Mouse (Mus musculus) 416B (cell line): ENCODE measurements around the gene Lmln.
"Not testable (repeated sequence)": the region's sequence is repeated elsewhere in the genome, so short reads cannot be mapped to it uniquely, and the experiment has no call there.

Source experiments
- DNase-seq: peaks from one replicate; pipeline ENCODE4 v3.0.0; 2011; ENCODE audit warnings: low read depth

The Lmln gene

DNA sequence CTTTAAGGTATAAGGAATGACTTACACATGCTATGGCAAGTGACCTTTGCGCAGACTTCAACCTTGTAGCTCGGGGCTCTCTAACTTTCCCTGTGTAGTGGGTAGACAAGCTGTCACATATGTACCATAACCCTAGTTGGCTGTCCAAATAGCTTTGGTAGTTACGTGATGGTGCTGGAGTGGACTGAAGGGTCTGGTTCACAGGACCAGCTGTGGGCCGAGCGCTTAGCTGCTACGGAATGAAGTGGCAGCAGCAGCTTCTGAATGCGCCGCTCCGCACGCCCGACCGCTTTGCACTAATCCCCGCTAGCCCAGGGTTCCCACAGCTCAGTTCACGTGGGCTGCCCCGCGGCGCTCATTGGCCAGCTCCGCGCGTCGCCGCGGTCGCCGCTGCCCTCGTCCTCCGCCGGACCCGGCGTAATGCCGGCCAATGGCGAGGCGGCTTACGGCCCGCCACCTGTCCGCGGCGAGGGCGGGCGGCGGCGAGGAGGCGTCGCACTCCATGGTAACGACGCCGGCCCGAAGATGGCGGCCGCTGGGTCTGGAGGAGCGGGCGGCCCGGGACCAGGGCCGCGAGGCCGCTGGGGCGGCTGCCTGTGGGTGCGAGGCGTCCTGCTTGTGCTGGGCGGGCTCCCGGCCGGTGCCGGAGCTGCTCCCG is at the start of gene Lmln:
TSS of gene Lmln (plus strand) at position 498 of the 658 bp plus-strand sequence.
- DNase-seq = peak; percentile 90

DNA sequence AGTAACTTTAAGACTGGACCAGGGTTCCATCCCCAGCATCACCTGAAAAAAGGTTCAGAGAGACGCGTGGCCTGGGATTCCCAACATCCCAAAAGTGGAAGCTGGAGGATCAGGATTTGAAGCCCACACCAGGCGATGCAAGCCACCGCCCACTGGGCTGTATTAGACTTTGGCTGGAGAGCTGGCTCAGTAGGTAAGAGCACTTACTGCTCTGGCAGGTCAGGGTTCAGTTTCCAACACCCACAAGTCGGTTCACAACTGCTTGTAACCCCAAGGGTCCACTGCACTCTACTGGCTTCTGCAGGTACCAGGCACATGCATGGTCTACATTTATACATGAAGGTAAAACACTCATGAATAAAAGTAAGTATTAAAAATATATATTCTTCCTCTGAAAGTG is 48.5 kb upstream of the Lmln start:
- DNase-seq = no peak

DNA sequence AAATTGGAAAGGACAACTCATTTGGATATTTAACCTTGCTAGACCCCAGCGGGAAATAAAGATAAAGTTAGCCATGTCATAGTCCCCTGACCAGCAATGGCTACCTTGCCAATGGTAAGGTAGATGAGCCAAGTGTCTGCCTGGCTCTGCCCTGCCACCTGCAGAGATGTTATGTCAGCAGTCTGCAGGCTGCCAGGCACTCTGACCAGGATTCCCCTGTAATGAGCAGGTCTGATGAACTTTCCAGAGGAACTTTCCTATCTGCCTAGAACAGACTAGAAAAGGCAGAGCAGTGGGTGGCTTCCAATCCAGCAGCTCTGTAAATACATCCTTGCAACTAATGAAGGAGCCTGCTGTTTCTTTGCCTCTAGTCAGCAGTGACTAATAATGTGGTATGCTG is 47.4 kb upstream of the Lmln start:
- DNase-seq = no peak

DNA sequence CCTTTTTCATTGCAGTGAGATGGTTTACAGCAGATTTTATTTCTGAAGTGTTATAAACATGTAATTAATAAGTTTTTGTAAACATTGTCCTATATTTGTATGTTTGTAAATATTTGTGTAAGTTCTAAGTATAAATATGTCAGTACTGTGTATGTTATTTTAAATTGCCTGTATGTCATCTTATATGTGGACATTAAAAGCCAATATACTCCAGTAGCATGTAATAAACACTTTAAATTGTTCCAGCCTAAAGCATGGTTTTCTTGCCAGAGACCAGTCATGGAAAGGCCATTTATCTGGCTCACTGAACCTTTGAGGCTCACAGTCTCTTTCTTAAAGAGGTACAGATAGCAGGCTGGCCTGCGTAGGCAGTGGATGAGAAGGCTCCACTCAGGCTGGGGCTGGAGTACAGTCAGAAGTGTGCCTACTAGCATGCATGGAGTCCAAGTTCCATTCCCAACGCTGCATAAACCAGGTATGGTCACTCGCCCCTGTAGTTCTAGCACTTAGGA is 46.9 kb upstream of the Lmln start:
- no peak for DNase-seq

DNA sequence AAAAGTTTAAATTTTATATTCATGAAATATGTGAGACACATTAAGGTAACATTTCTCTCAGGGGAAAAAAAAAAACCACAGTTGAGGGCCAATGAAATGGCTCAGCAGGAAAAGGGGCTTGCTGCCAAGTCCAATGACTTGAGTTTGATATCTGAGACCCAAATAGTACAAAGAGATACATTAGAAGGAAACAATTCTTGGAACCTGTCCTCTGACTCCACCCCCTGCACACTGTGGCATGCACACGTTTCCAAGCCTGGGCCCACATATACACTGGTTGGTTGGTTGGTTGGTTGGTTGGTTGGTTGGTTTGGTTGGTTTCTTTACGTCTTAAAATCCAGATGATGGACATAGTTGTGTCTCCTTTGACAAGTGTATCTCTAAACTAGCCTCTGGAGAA is 46.3 kb upstream of the Lmln start:
- DNase-seq = no peak

DNA sequence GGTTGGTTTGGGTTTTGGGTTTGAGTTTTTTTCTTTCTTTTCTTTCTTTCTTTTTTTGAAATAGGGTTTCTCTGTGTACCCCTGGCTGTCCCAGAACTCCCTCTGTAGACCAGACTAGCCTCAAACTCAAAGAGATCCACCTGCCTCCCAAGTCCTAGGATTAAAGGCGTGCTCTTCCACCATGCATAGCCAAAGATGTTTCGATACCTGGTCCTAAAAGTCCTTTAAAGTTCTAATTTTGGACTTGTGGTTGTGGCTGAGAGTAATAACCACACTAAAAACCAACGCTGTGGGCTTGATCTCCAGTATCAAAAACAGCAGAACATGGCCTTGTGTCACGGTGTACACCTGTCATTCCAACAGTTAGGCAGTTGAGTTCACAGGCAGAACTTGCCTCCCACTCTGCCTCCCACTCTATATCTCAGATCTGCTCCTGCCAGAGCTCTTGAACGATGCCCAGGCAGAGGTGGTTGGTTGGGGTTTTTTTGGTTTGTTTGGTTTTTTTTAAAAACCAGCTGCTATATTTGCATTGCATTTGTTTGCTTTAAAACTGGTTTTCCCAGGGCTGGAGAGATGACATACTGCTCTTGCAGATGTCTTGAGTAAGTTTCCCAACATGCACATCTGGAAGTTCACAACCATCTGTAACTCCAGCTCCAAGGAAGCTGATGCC is 44.5 kb upstream of the Lmln start:
- DNase-seq = no peak

DNA sequence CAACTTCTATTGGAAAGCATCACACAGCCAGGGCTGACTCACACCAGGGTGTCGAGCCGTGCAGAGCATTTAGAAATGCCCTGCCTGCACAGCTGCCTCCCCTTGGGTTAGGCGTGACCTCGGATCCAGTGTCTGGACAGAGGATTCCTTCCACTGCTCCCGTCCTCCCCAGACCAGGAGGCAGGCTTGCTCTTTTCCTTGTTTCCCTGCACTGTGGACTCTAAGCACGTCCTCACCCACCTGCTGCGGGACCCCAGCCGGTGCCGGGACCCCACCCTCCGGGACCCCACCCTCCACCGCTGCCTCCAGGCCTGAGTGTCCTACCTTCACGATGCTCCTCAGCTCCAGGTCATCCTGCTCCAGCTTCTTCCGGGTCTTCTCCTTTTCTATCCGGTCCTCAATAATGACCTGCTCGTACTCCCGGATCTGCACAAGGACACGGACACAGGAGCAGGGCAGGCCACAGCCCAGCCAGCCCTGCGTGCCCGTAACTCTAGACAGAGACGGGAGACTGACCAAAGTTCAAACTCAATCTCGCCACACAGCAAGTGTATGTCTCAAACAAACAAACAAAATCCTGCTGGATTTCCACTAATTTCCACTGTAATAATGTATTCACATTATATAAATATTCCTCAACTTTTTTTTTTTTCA is 43.1 kb upstream of the Lmln start:
- no peak for DNase-seq

DNA sequence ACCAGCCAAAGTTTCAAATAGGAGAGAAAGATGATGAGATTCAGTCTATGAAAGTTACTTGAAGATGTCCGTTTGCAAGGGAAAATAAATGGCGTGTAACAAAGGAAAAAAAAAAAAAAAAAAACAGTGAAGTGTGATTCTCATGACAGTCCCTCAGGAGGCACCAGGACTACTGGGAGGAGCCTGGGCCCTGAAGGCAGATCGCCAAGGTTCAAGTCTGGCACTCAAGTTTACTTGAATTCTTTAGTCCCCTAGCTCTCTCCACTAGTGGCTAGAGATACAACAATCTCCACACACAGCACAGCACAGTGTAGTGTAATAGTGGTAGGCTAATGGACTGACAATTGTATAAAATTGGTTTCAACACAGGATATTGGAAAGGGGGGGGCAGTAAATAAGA is 40.9 kb upstream of the Lmln start:
- DNase-seq = no peak

DNA sequence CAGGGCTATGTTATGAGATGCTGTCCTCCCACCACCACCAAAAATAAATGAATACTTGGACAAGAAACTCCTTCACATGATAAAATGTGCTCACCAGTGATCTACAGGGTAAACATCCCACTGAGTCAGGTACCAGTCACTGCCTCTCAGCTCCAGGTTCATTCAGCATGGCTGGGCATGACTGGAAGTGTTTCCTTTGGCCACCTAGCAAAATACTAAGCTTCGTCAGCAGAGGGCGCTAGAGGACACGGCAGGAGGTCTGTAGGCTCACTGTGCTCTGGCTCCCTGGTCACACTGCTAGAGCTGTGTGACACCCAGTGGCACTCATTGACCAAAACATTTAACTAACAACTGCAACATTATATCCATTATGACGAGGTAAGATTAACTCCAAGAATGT is 38.6 kb upstream of the Lmln start:
- peak; percentile 86 for DNase-seq

DNA sequence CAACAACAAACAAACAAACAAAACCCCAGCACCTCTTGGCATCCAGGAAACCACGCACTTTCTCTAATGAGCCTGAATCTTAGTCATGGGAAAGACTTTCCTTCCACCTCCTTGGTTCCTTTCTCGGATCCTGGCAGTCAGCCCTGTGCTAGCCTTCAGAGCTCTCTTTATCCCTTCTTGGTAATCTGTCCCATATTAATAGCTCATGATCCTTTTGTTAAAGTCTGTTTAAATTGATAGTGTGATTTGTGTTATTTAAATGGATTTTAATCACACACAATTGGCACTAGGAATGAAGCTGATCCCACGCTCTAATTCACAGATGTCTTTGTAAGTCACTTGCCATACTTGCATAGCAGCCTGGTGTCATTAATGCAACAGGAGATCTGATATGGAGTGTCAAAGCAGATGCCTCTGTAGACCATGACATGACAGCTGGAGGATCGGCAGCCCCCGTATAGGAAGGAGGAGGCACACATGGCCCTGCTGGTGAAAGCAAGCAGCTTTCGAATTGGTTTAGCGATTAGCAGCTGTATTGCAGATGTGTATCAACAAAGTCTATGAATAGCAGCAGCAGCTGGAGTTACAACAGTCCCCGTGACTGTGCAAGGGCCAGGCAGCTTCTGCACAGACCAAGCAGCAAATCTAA is 37.7 kb upstream of the Lmln start:
- no peak for DNase-seq

DNA sequence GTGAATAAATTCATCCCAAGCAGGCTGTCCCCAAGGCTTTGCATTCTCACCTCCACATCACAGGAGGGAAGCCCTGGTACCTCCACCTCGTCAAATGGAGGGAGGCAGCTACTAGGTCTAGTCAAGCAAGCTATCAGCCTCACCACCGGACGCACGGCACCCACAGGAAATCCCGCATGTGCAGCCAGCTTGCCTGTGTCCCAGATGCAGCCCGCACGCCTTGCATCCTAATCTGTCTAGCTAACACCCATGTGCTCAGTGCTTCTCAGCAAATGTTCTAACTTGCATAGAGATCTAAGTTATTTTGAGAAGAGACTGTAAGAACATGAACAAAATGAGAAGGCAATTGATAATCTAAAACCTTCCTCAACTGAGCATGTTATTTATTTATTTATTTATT is 36.0 kb upstream of the Lmln start:
- DNase-seq = no peak

DNA sequence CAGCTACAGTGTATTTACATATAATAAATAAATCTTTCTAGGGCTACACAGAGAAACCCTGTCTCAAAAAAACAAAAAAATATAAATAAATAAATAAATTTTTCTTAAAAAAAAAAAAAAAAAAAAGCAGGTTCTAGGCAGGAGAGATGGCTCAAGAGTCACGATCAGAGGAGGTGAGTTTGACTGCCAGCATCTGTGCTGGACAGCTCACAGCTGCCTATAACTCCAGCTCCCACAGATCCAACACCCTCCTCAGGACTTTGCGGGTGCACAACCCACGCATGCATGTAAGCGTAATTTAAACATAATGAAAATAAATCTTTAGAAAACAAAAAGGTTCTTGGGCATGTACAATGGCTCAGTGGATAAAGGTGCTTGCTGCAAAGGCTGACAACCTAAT is 26.3 kb upstream of the Lmln start:
- no peak for DNase-seq

DNA sequence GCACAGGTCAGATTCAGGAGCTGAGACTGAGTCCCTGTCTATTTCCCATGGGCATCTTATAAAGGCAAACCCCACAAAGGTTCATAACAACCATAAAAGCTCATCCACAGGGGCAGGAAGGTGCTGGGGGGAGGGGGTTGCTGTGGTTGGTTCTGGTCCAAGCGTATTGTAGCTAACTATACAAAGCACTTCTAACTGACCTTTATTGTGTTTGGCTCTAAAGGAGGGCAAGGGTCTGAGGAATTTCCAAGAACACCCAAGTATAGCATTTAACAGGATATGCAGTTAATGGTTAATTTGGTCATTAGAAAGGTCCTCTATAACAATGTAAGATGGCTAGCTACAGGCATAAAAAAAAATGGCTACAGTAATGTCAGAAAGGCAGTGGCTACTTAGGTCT is 19.6 kb upstream of the Lmln start:
- DNase-seq = no peak

DNA sequence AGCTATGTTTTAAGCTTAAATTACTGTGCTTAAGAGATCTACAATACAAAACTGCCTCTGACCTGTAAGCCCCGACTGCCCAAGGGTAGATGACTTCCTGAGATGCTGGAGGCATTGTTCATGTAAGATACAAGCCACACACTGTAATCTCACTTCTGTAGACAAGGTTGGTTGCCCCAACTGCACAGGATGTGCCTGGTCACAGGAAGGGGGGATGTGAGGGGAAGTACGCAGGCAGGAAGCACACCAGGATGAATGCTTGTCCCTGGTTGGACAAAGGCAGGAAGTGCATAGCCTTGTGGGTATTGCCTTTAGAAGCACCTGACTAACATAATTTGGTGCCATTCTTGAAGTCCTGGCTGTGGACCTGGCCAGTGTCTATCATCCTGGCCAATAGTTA is 19.1 kb upstream of the Lmln start:
- DNase-seq = peak; percentile 93

DNA sequence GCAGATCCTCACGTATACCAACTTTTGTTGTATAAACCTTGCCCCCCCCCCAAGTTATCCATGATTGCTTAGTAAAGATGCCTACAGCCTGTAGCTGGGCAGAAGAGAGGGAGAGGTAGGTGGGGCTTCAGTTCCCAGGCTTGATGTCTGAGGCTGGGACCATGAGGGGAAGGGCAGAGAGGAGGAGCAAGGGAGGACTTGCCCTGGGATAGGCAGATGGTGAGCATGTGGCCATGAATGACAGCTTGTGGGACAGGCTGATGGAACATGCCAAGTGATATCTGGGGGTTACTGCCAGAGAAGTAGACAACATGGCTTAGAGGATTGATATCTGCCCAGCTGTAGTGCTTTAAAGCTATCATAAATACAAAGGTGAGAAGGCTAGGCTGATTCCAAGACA is 14.3 kb upstream of the Lmln start:
- no peak for DNase-seq

DNA sequence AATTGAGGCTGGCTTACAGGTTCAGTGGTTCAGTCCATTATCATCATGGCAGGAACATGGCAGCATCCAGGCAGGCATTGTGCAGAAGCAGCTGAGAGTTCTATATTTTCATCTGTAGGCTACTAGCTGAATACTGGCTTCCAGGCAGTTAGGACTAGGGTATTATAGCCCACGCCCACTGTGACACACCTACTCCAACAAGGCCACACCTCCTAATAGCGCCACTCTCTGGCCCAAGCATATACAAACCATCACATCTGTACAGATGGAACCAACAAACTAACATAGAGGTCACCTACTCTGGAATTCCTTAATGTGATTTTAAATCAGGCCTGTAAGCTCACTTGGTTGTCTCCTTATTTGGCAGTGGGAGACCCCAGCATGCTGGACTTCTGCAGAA is 13.6 kb upstream of the Lmln start:
- no peak for DNase-seq

DNA sequence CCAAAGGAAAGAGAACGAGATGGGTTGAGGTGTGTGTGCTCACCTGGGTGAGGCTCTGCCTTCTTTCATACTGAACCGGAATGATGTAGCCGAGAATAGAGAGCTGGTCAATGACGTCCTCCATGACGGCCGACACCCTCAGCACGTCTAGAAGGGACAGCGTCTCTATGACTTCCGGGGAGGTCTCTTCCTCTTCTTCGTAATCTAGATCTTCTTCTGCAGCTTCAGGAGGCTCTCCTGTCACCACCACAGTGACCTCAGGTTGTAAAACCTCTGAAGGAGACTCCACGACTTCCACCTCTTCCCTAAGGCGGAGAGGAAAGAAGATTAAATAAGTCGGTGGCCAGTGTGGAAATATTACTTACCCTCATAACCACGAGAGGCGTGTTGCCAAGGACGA is 12.5 kb upstream of the Lmln start:
- DNase-seq = no peak

DNA sequence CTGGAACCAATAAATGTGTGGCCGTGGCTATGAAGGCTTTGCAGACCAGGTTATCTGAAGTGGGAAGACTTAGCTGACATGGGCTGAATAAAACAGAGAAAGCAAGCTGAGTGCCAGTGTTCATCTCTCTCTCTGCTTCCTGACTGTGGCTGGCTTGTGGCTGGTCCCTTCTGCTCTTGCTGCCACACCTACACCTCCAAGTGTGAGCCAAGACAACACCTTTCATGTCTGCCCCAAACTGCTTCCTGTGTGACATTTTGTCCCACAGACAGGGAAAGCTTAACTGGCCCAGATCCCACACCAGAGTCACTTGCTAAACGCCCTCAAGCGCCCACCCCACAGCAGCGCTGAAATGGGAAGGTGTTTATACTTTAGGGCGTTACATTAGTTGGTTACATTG is 9.2 kb upstream of the Lmln start:
- no peak for DNase-seq

DNA sequence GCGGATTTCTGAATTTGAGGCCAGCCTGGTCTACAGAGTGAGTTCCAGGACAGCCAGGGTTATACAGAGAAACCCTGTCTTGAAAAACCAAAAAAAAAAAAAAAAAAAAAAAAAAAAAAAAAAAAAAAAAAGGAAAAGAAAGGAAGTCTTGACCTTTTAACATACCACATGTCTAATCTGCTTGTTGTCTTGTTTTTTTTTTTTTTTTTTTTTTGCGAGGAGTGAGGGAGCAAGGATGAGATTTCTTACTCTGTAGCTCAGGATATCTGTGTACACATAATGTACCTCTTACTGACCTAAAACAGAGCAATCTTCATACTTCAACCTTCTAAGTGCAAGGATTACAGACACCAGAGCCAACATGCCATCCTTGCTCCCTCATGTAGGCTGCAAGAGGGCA is 7.4 kb upstream of the Lmln start:
- not testable (repeated sequence) for DNase-seq

DNA sequence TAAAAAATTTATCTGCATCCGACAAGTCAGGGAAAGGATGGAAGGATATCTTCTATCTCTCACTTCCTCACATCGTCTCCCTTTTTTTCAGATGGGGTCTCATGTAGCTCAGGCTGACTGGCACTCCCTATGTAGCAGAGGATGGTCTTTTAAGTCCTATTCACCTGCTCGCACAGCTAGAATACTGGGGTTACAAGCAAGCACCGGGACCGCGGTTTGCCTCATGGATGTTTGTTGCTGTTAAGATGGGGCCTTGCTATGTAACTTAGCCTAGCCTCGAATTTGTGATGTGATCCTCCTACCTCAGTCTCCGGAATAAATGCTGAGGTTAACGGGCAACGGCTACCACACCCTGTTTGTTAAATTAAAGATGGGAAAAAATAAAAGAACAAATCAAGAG is 6.7 kb upstream of the Lmln start:
- no peak for DNase-seq

DNA sequence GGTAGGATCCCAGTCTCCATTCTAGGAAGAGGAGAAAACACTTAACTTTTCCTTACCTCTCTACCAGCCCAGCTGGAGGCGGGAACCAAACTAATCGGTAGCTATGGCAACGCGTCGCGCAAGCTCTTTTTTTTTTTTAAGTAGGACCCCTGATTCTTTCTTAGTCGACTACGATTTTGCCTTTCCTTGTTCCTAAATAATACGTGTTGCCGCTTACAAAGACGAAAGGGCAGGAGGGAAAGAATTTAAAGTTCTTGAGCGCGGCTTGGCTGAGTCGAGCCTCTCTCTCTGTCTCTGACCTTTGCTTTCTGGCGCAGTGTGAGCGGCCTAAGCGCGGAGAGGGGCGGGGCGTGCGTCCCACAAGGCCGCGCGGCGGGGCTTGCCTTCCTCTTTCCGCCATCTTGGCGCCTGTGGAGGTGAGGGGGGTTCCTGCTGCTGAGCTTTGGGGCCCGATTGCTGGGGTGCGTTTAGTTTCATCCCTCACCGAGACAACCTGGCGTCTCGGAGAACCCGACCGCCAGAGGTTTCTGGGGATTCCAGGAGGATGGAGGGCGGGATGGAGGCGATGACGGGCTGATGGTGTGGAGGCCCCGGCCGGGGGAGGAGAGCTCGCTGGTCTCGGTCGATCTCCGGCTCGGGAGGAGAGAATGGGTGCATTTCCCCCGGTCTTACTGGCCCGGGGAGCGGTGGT is 6.1 kb upstream of the Lmln start, which contains the start of the genes Iqcg and Rpl35a:
TSS of gene Iqcg (minus strand) at position 124 of the 691 bp plus-strand sequence.
TSS of gene Rpl35a (plus strand) at position 359 of the 691 bp plus-strand sequence.
- peak; percentile 95 for DNase-seq

DNA sequence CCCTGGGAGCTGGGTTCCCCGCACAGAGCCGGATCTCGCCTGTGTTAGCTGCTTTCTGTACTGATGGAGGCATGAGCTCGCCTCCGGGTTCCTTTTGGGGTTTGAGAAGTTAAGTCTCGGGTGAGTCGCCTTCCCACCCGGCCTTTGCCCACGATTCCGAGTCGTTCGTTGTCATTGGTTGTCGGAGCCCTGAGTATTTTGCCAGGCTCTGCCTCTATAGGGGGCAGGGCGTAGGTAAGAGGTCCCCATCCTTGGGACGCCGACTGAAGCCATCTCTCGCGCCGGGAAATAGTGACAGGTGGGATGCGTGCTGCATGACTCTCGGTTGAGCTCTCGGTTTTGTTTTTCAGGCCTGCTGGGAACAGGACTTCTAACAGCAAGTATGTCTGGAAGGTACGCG is 5.5 kb upstream of the Lmln start:
- DNase-seq = no peak
